Mouse (Mus musculus) hindbrain, embryonic 12.5 days (tissue): ENCODE results near the gene Uqcc1. TPM values are rescaled to one million over a fixed set of nuclear protein-coding genes. Genes with fewer than 3 reads are reported as not detected.
A peak's percentile ranks its signal among the peaks of the same experiment; 100 is the strongest.

Source experiments
- ATAC-seq: fragments of 200-750 bp; cut with Nextera tagmentation; 2 replicates; pipeline ENCODE4 v1.8.0; 2017; ENCODE audit warnings: moderate TSS enrichment; ENCODE audit not compliant: low FRiP score
- H3K27ac ChIP-seq: fragments of 300-500 bp; sonication (generic); 2 replicates; pipeline ENCODE4 v1.5.1; 2016; ENCODE audit warnings: mild to moderate bottlenecking
- H3K27me3 ChIP-seq: fragments of 300-500 bp; sonication (generic); 2 replicates; pipeline ENCODE4 v1.6.1; 2016; ENCODE audit warnings: mild to moderate bottlenecking
- H3K36me3 ChIP-seq: fragments of 300-500 bp; sonication (generic); 2 replicates; pipeline ENCODE4 v1.6.1; 2016; ENCODE audit warnings: mild to moderate bottlenecking
- H3K4me1 ChIP-seq: fragments of 300-500 bp; sonication (generic); 2 replicates; pipeline ENCODE4 v1.6.1; 2016
- H3K4me2 ChIP-seq: fragments of 300-500 bp; sonication (generic); replicated peaks from 2 replicates; pipeline ENCODE4 v1.6.1; 2016; ENCODE audit warnings: mild to moderate bottlenecking
- H3K4me3 ChIP-seq: fragments of 300-500 bp; sonication (generic); 2 replicates; pipeline ENCODE4 v1.5.1; 2016; ENCODE audit warnings: mild to moderate bottlenecking
- H3K9ac ChIP-seq: fragments of 300-500 bp; sonication (generic); 2 replicates; pipeline ENCODE4 v1.6.1; 2016; ENCODE audit warnings: mild to moderate bottlenecking, moderate library complexity
- H3K9me3 ChIP-seq: fragments of 300-500 bp; sonication (generic); replicated peaks from 2 replicates; pipeline ENCODE4 v1.6.1; 2016; ENCODE audit warnings: mild to moderate bottlenecking
- WGBS: fragments of 180-500 bp; shearing (Covaris S2); methylation state at CpG from one replicate; pipeline ENCODE4 v1.1.7; 2016; 5-methylcytosine and 5-hydroxymethylcytosine counted together
- polyA plus RNA-seq: library from polyadenylated mRNA; unstranded; fragments of >200 nt; fragmentation: Nextera tagmentation; extraction: Ambion mirVana; gene quantifications from 2 replicates; pipeline ENCODE4 v1.2.1, GENCODE M21; 2016

Uqcc1 gene
- polyA plus RNA-seq, 1 experiment from 2014 or later = 65.5 TPM

DNA sequence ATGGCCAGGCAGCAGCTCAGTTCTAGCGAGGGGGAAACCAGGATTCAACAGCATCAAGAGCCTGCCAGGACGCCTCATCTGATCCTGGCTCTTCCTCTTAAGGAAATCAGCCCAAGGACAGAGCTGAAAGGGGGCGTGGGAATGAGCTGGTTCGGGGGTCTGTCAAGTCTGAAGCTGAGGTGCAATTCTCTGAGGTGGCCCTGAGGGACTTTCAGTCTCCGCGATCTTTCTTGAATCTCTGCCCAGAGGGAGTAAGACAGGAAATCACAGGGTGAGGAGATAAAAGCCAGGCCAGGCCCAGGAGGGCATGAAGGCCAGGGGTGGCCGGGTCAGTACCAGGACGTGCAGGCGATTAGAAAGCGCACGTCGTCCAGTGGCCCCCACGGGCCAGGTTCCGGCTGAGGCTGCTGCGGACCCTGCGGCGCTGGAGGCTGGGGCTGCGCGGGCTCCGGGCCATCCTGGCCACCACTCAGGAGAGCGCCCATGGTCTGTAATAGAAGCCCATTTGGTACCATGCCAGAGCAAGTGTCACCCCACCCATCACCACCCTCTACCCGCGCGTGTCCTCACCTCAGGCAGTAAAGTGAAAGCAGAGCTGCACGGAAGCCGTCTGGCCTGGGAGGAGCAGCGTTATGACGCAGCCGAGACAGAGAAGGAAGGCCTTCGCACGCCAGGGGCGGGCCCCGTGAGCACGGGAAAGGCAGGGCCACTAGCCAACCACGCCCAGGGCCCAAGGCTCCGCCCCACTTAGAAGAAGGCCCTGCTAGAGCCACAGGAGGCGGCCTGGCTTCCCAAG, 111.3 kb downstream of the Uqcc1 start:
- H3K36me3 ChIP-seq = peaks cover 47% of the 10 kb centered on the region
- WGBS = 3% methylated on average over 37 of the region's 37 CpGs

DNA sequence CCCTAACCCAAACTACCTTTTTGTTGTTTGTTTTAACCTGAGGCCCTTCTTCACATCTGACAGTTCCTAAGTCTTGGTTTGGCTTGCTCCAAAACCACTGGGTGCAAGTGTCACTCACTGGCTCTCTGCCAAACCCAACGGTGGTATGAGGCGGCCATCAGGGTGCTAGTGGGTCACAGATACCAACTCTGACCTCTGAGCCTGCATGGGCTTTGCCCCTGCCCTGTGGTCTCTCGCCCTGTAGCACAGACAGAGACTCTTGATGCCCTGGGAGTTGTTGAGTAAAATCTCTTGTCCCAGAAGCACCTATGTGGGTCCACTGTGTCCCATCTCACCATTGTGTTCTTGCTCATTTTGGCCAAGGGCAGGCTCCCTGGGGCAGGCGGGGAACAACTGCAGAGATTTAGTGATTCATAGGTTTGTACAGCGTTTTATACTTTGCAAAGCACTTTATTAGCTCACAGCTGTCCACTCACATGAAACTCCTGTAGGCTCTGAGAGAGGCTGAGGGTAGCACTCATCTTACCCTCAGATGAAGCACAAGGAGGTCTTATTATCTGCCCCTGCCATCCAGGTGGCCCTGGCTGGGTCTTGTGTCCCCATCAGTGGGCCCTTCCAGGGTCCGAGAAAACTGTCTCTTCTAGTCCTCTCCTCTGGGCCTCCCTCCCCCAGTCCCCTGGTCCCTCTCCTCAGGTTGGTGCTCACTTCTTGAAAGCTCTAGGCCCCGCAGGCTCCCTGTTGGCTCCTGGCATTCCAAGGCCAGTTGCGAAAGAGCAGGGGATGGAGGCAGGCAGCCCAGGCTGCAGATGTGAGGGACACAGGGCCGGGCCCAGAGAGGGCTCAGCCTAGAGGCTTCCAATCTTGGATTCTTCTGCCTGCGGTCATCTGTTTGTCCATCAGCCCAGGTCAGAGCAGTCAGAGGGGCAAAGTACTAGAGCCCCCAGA, 112.5 kb downstream of the Uqcc1 start:
- Histone ChIP-seq H3K27ac (peak overlapping the region; percentile 40; the same call in 1 of the 2 replicates), H3K36me3 (peaks cover 35% of the 10 kb centered on the region)

More for the DNA sequence above, 111.3 kb downstream of the Uqcc1 start:
- peak overlapping the region; percentile 83 for H3K9ac ChIP-seq
- peak; percentile 92 for ATAC-seq
- peaks cover 22% of the 10 kb centered on the region for H3K4me1 ChIP-seq
- H3K27me3 ChIP-seq = peaks cover 3% of the 10 kb centered on the region; the same call in 1 of the 2 replicates
- H3K27ac ChIP-seq = peak overlapping the region; percentile 79
- H3K9me3 ChIP-seq = no peaks in the 10 kb centered on the region
- peak overlapping the region; percentile 83 for H3K4me2 ChIP-seq
- H3K4me3 ChIP-seq = peak overlapping the region; percentile 50

DNA sequence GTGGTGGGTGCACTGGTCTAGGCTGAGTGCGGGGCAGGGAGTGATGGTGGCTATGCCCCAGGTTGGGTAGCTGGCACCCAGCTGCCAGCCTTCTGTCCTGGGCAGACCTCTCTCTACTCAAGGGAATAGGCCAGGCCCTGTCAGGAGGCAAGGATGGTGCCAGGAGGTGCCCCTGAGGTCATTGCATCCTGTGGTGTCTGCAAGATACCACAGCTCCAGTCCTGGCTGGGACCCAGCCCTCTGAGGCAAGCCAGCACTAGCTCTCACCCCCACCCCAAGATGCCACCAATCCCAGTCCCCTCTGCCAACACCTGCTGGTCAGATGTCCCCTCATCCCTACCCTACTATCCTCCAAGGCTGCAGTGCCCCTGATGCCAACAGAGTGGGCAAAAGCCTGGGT, 113.9 kb downstream of the Uqcc1 start:
- H3K4me1 ChIP-seq = peaks cover 22% of the 10 kb centered on the region
- peaks cover 3% of the 10 kb centered on the region; the same call in 1 of the 2 replicates for H3K27me3 ChIP-seq
- peaks cover 23% of the 10 kb centered on the region for H3K36me3 ChIP-seq
- H3K4me2 ChIP-seq = no peak overlapping the region
- no peak overlapping the region for H3K27ac ChIP-seq
- ATAC-seq = no peak
- no peak overlapping the region for H3K9ac ChIP-seq
- H3K9me3 ChIP-seq = no peaks in the 10 kb centered on the region
- no peak overlapping the region for H3K4me3 ChIP-seq
- 100% methylated on average over 1 of the region's 1 CpGs for WGBS

More for the DNA sequence above, 112.5 kb downstream of the Uqcc1 start:
- Histone ChIP-seq H3K4me1 (peaks cover 22% of the 10 kb centered on the region), H3K4me3 (peak overlapping the region; percentile 50; the same call in 1 of the 2 replicates), H3K4me2 (peak overlapping the region; percentile 83), H3K27me3 (peaks cover 3% of the 10 kb centered on the region; the same call in 1 of the 2 replicates), H3K9me3 (no peaks in the 10 kb centered on the region), H3K9ac (0 out of 2 replicates have a peak overlapping the region, but pooled peaks have one; percentile 83)
- no peak for ATAC-seq
- WGBS = 78% methylated on average over 10 of the region's 10 CpGs

DNA sequence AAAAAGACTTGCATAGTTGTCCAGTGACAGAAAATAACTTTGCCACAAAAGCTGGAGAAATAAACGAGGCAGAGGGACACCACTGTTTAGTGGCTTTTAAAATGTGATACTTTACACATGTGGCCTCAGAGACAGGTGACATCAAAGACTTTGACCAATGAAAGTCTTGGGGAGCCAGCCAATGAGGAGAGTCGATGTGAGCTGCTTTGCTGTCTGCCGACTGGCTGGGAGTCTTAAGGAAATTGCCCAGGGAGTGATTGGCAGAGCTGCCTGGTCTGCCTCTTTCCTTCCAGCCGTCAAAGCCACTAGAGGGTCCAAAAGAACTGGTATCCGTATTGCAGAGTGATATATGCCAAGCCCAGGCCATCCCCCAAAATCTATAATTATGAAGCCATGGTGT, 115.3 kb downstream of the Uqcc1 start:
- no peak overlapping the region for H3K4me3 ChIP-seq
- WGBS = 34% methylated on average over 5 of the region's 5 CpGs
- H3K27me3 ChIP-seq = peaks cover 3% of the 10 kb centered on the region; the same call in 1 of the 2 replicates
- H3K9ac ChIP-seq = no peak overlapping the region
- no peak for ATAC-seq
- H3K27ac ChIP-seq = no peak overlapping the region
- peaks cover 22% of the 10 kb centered on the region for H3K4me1 ChIP-seq
- H3K36me3 ChIP-seq = 0 out of 2 replicates have a peak, but pooled peaks cover 13% of the 10 kb centered on the region
- no peak overlapping the region for H3K4me2 ChIP-seq
- H3K9me3 ChIP-seq = no peaks in the 10 kb centered on the region

DNA sequence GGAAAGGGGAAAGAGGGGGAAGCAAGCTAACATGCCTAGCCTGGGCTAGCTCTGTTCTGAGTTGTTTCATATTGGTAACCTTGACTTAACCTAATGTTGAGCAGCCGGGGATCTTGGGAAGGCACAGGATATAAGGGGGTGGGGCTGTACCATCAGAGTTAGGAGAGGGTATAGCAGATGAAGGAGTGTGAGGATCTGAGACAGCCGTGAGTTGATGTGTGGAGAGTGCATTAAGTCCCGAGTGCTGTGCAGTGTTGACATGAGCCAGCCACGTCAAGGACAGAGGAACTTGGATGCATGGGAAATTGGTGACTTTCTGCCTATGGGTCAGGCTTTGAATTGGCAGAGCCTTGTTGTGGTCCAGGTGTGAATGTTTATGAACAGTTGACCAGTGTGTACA, 117.5 kb downstream of the Uqcc1 start:
- no peak for ATAC-seq
- Histone ChIP-seq H3K9me3 (no peaks in the 10 kb centered on the region), H3K4me3 (no peak overlapping the region), H3K4me1 (peaks cover under 1% of the 10 kb centered on the region; the same call in 1 of the 2 replicates), H3K9ac (no peak overlapping the region), H3K36me3 (0 out of 2 replicates have a peak, but pooled peaks cover 13% of the 10 kb centered on the region), H3K27ac (no peak overlapping the region), H3K27me3 (peaks cover 3% of the 10 kb centered on the region; the same call in 1 of the 2 replicates), H3K4me2 (no peak overlapping the region)
- WGBS = 85% methylated on average over 4 of the region's 4 CpGs

DNA sequence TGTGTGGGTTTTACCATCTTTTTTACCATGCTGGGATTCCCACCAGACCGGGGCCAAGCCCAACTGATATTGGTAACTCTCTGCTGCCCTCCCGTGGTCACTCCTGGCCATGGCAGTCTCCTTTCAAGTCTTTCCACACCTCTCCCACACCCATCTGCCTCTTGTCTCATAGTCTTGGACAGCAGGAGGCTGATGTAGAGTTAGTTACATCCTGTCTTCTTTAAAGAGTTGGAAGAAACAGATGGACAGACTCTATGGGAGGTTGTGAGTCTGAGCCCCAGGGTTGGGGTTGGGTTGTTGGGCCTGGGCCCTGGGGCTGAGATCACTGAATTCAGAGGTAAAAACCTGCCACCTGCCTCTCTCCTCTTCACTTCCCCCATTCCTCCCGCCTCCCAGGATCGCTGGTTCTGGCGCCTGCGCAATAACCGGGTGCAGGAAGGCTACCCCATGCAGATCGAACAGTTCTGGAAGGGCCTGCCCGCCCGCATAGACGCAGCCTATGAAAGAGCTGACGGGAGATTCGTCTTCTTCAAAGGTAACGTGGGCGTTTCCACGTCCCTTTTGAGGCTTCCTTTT, 118.2 kb downstream of the Uqcc1 start:
- 36% methylated on average over 16 of the region's 16 CpGs for WGBS
- Histone ChIP-seq H3K4me2 (no peak overlapping the region), H3K9ac (no peak overlapping the region), H3K36me3 (0 out of 2 replicates have a peak, but pooled peaks cover 13% of the 10 kb centered on the region), H3K27me3 (peaks cover 3% of the 10 kb centered on the region; the same call in 1 of the 2 replicates), H3K4me3 (no peak overlapping the region), H3K27ac (no peak overlapping the region), H3K9me3 (no peaks in the 10 kb centered on the region), H3K4me1 (no peaks in the 10 kb centered on the region; the same call in 1 of the 2 replicates)
- no peak for ATAC-seq

DNA sequence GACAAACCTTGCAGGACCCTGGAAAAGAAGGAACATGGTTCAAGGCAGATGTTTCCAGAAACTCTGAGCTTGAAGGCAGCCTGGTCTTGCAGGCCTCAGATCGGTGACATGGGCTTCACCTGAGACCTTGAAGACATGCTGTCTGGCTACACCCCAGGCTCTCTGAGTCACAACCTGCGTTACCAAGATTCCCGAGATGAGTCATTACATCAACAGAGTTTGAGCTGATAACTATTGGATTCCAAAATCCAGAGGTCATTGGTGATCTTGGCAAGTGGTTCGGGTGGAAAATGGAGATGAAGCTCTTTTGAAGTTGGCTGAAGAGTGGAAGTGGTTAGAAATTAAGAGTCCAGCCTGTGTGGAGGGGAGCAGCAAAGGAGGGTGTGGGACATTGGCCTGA, 120.5 kb downstream of the Uqcc1 start:
- Histone ChIP-seq H3K4me2 (no peak overlapping the region), H3K27ac (no peak overlapping the region), H3K4me3 (no peak overlapping the region), H3K27me3 (no peaks in the 10 kb centered on the region), H3K9me3 (no peaks in the 10 kb centered on the region), H3K9ac (no peak overlapping the region), H3K36me3 (no peaks in the 10 kb centered on the region), H3K4me1 (no peaks in the 10 kb centered on the region)
- WGBS = 85% methylated on average over 4 of the region's 4 CpGs
- ATAC-seq = no peak

DNA sequence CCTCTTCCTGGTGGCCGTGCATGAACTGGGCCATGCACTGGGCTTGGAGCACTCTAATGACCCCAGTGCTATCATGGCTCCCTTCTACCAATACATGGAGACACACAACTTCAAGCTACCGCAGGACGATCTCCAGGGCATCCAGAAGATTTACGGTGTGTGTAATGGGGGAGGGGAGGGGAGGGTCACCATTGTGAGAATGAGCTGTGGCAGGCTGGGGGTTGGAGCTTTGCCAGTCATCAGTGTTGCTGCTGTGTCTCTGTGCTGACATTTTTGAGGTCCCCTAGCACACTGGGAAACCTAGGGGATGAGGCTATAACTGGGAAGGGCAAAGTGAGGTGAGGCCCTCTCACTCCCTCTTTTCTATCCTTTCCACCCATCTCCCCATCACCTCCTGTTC, 122.7 kb downstream of the Uqcc1 start:
- 84% methylated on average over 4 of the region's 4 CpGs for WGBS
- H3K9me3 ChIP-seq = no peaks in the 10 kb centered on the region

DNA sequence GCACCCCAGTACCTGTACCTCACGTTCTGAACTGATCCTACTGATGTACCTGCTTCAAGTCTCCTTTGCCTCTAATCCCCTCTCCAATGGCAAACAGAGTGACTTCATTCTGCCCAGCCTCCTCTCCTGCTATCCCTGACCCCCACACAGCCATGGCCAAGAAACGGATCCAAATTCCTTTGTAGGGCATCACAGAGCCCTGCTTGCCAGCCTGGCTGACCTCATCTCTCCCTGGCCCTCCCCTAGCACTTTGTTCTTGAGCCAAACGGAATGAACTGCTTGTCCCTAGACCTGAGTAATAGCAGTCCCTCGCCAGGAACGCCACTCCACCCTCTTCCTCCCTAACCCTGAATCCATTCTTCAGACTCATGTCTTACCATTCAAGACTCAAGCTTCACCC, 123.6 kb downstream of the Uqcc1 start:
- no peak overlapping the region for H3K4me2 ChIP-seq
- no peak for ATAC-seq
- H3K4me1 ChIP-seq = no peaks in the 10 kb centered on the region
- 66% methylated on average over 5 of the region's 5 CpGs for WGBS
- no peak overlapping the region for H3K9ac ChIP-seq
- no peaks in the 10 kb centered on the region for H3K27me3 ChIP-seq
- 0 out of 2 replicates have a peak, but pooled peaks cover 3% of the 10 kb centered on the region for H3K36me3 ChIP-seq
- H3K27ac ChIP-seq = no peak overlapping the region
- no peaks in the 10 kb centered on the region for H3K9me3 ChIP-seq
- H3K4me3 ChIP-seq = no peak overlapping the region

More for the DNA sequence above, 122.7 kb downstream of the Uqcc1 start:
- H3K27me3 ChIP-seq = no peaks in the 10 kb centered on the region
- H3K4me2 ChIP-seq = no peak overlapping the region
- ATAC-seq = no peak
- no peak overlapping the region for H3K4me3 ChIP-seq
- H3K9ac ChIP-seq = no peak overlapping the region
- no peaks in the 10 kb centered on the region for H3K36me3 ChIP-seq
- H3K4me1 ChIP-seq = no peaks in the 10 kb centered on the region
- H3K27ac ChIP-seq = no peak overlapping the region

DNA sequence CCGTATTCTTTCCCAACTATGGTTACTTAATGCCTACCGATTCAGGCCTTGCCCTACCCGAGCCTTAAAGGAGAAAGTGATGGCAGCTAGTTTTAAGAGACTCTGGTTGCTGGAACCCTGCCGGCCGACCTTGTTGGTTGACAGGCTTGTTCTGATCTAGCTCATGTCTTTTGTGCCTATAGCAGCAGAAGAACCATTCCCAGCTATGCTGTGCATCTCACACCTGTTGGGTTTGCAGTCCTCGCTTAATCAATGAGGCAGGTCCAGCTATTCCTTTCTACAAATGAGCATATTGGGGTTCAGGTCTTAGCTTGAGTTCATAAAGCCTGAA, 124.2 kb downstream of the Uqcc1 start:
- no peak overlapping the region for H3K4me2 ChIP-seq

DNA sequence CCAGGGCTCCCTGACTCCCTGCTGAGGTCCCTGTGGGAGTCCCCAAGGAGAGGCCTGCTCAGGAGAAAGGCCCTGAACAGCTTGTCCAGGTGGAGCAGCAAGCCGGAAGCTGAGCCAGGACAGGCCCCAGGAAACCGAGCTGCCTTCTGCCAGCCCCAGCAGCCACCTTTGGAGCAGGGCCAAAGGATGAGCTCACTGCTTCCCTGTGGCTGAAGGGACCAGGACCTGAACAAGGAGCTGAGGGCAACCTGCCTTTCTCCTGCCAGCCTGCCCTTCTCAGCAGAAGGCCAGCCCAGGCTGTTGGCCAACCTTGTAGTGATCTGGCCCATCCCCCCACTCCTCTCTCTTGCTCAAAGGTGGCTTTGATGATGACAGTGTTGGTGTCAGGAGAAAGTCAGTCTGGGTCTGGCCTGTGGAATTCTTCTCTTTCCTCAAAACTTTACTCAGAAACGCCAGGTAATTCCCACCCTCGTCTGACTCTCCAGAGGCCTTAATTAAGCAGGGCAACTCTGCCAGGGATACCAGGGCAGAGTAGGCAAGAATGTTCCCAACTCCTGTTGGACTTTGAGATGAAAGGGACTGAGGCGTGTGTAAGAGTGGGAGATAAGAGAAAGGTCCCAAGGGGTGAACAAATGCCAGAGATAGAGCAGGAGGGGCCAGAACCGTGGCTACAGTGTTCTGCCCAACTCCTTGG, 124.7 kb downstream of the Uqcc1 start:
- H3K4me1 ChIP-seq = no peaks in the 10 kb centered on the region
- no peak overlapping the region for H3K27ac ChIP-seq
- 76% methylated on average over 6 of the region's 6 CpGs for WGBS
- no peak overlapping the region for H3K9ac ChIP-seq
- H3K4me3 ChIP-seq = no peak overlapping the region
- H3K9me3 ChIP-seq = no peaks in the 10 kb centered on the region
- ATAC-seq = no peak
- H3K27me3 ChIP-seq = no peaks in the 10 kb centered on the region
- peaks cover 12% of the 10 kb centered on the region for H3K36me3 ChIP-seq
- H3K4me2 ChIP-seq = no peak overlapping the region

More for the DNA sequence above, 124.2 kb downstream of the Uqcc1 start:
- H3K36me3 ChIP-seq = peaks cover 8% of the 10 kb centered on the region
- H3K27me3 ChIP-seq = no peaks in the 10 kb centered on the region
- H3K9ac ChIP-seq = no peak overlapping the region
- H3K4me3 ChIP-seq = no peak overlapping the region
- no peak overlapping the region for H3K27ac ChIP-seq
- ATAC-seq = no peak
- no peaks in the 10 kb centered on the region for H3K9me3 ChIP-seq
- no peaks in the 10 kb centered on the region for H3K4me1 ChIP-seq
- 85% methylated on average over 6 of the region's 6 CpGs for WGBS
